Mouse (Mus musculus): Measurements from ENCODE around the gene Ankrd13d. TPM values are rescaled to one million over a fixed set of nuclear protein-coding genes. Genes with fewer than 3 reads are reported as not detected.

Gene Ankrd13d
- total and polyA plus RNA-seq, 3 experiments, result 0.96 to 2.6 TPM; not detected in 1

DNA sequence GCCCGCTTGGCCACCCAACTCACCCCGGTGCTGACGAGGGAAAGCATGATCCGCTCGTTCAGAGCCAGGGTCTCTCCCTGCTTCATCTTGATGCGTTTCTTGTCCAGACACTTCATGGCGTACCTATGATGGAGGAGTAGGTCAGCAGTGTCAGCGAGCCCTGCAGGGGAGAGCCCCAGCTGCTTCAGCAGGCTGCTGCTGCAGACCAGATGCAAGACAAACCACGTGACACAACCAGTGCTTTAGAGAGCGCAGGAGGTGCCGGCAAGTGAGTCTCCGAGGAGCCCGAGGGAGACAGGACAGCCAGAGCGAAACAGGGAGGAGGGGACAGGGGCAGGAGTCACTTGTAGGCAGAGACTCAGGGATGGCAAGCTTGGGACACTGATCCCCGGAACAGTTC, 7.8 kb upstream of the Ankrd13d start:
- DNase-seq (ENCODE audit: low read depth, low spot score), result no peak
- peaks cover 8% of the 10 kb centered on the region in 2 experiments for H3K36me3 ChIP-seq (ENCODE audit: control insufficient read depth in 1 of 2, insufficient read depth in 2 of 2, low read length in 2 of 2)
- peaks cover 7% of the 10 kb centered on the region for H3K79me2 ChIP-seq (ENCODE audit: control insufficient read depth, insufficient read depth, low read length, poor library complexity)
- H3K9me3 ChIP-seq (replicated peaks; ENCODE audit: insufficient read depth, low read length), result no peaks in the 10 kb centered on the region
- no peak overlapping the region for H3K4me3 ChIP-seq (ENCODE audit: control insufficient read depth in 1 of 2, insufficient read depth in 1 of 2, low read depth in 2 of 2, low read length in 2 of 2)
- peaks cover 8 to 14% of the 10 kb centered on the region in 2 experiments for H3K4me1 ChIP-seq (ENCODE audit: control insufficient read depth in 1 of 2, insufficient read depth in 2 of 2, low read length in 2 of 2)
- H3K27ac ChIP-seq (ENCODE audit: control insufficient read depth, low read depth, low read length), result no peak overlapping the region
- H3K9ac ChIP-seq (ENCODE audit: control insufficient read depth, low read depth, low read length, poor library complexity, severe bottlenecking), result no peak overlapping the region
- H3K27me3 ChIP-seq (ENCODE audit: control insufficient read depth in 1 of 2, insufficient read depth in 2 of 2, low read length in 2 of 2), result no peaks in the 10 kb centered on the region
- TF ChIP-seq UBTF (IDR thresholded peaks at IDR 0.05; ENCODE audit: borderline replicate concordance, insufficient read depth, low read depth, low read length) (no peak), ZKSCAN1 (IDR thresholded peaks at IDR 0.05; ENCODE audit: low read depth, low read length) (no peak), USF2 (IDR thresholded peaks at IDR 0.05; ENCODE audit: borderline replicate concordance in 1 of 2, insufficient read depth in 1 of 2, low read depth in 1 of 2, low read length in 2 of 2) (no peak), MAZ (IDR thresholded peaks at IDR 0.05; ENCODE audit: low read depth, low read length) (no peak), HCFC1 (IDR thresholded peaks at IDR 0.05; ENCODE audit: low read depth, low read length) (no peak), BHLHE40 (IDR thresholded peaks at IDR 0.05; ENCODE audit: borderline replicate concordance, low read depth, low read length) (no peak), E2F4 (IDR thresholded peaks at IDR 0.05; ENCODE audit: borderline replicate concordance, low read depth, low read length) (no peak)

DNA sequence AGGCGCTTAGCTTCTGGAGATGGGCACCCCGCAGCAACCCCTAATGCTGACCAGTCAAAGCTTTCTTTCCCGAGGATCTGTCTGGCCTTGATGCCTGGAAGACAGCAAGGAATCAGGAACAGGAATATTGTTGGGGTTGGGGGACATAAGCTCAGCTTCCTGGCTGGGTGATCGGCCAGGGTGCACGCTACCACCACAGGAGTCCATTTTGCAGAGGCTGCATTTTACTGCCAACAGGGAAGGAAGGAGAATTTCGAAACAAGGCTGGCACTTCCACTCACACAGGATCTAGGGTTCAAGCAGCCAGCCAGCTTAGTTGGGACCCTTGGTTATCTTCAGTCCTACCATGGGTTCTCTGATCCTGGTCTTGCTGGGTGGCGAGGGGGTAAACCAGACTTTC, 716 bp upstream of the Ankrd13d start:
- Histone ChIP-seq H3K36me3 (ENCODE audit: control insufficient read depth in 1 of 2, insufficient read depth in 2 of 2, low read length in 2 of 2) (peaks cover 0 to 3% of the 10 kb centered on the region in 2 experiments; a peak in 2 of 4 replicates), H3K27me3 (ENCODE audit: control insufficient read depth in 1 of 2, insufficient read depth in 2 of 2, low read length in 2 of 2) (no peaks in the 10 kb centered on the region), H3K79me2 (ENCODE audit: control insufficient read depth, insufficient read depth, low read length, poor library complexity) (no peaks in the 10 kb centered on the region), H3K4me1 (ENCODE audit: control insufficient read depth in 1 of 2, insufficient read depth in 2 of 2, low read length in 2 of 2) (peaks cover 0 to 4% of the 10 kb centered on the region in 2 experiments; a peak in 2 of 4 replicates), H3K9me3 (replicated peaks; ENCODE audit: insufficient read depth, low read length) (no peaks in the 10 kb centered on the region), H3K27ac (ENCODE audit: control insufficient read depth, low read depth, low read length) (no peak overlapping the region), H3K4me3 (ENCODE audit: control insufficient read depth in 1 of 2, insufficient read depth in 1 of 2, low read depth in 2 of 2, low read length in 2 of 2) (peak overlapping the region in 1 of 2 experiments; percentile 19; a peak in 1 of 4 replicates), H3K9ac (ENCODE audit: control insufficient read depth, low read depth, low read length, poor library complexity, severe bottlenecking) (no peak overlapping the region)
- no peak for DNase-seq (ENCODE audit: low read depth, low spot score)
- TF ChIP-seq EP300 (IDR thresholded peaks at IDR 0.05; ENCODE audit: low read depth in 1 of 2, low read length in 2 of 2), result no peak
- no peak for TF ChIP-seq ZKSCAN1 (IDR thresholded peaks at IDR 0.05; ENCODE audit: low read depth, low read length)
- TF ChIP-seq MEF2A (IDR thresholded peaks at IDR 0.05; ENCODE audit: extremely low read depth, insufficient replicate concordance, low read depth, low read length, poor library complexity, severe bottlenecking), result no peak
- TF ChIP-seq GATA1 (IDR thresholded peaks at IDR 0.05; ENCODE audit: low read depth, low read length), result no peak
- TF ChIP-seq JUND (IDR thresholded peaks at IDR 0.05; ENCODE audit: low read depth, low read length), result no peak
- no peak for TF ChIP-seq MAX (IDR thresholded peaks at IDR 0.05; ENCODE audit: low read length)
- TF ChIP-seq HCFC1 (IDR thresholded peaks at IDR 0.05; ENCODE audit: low read depth, low read length), result no peak
- TF ChIP-seq USF2 (IDR thresholded peaks at IDR 0.05; ENCODE audit: borderline replicate concordance in 1 of 2, insufficient read depth in 1 of 2, low read depth in 1 of 2, low read length in 2 of 2), result no peak
- TF ChIP-seq TBP (IDR thresholded peaks at IDR 0.05; ENCODE audit: low read depth, low read length), result no peak
- no peak for TF ChIP-seq NELFE (IDR thresholded peaks at IDR 0.05; ENCODE audit: low read depth, low read length)
